Mouse (Mus musculus) 3T3-L1 (cell line): Measurements from ENCODE around the gene Myt1l.

Experiments
- DNase-seq: peaks from one replicate; pipeline ENCODE4 v3.0.0-alpha.2; 2015; ENCODE audit warnings: low read depth, low spot score

The Myt1l gene

DNA sequence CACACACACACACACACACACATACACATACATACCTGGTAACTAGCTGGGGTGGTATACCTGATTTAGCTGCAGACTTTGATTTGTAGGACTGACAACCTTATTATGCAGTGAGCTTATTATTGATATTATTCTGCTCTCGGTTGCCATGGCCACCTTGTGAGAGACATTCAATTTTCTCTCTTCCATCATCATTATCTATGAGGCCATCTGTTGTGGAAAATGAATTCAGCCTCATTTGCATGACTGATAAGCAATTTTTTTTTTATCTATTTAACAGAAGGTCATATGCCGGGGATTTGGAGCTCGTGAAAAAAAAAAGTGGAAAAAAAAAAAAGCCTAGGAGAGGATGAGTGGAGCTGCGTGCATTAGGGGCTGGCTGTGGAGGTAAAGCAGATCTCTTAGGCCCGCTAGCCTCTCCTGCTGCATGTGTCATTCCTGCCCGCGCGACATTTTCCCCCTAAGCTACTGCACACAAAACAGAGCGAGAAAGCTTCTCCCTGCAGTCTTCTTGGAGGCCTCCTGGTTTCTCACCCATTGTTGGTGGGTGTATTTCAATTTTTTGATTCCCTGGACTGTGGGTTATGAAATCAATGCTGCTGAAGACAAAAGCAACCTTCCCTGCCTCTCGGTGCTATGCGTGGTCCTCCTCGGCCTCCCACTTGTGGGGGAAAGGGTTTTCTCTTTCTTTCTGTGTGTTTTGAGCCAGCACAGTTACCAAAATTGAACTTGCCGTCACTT is at the start of gene Myt1l:
TSS of gene Myt1l (plus strand) at position 354 of the 741 bp plus-strand sequence.
- DNase-seq = no peak

DNA sequence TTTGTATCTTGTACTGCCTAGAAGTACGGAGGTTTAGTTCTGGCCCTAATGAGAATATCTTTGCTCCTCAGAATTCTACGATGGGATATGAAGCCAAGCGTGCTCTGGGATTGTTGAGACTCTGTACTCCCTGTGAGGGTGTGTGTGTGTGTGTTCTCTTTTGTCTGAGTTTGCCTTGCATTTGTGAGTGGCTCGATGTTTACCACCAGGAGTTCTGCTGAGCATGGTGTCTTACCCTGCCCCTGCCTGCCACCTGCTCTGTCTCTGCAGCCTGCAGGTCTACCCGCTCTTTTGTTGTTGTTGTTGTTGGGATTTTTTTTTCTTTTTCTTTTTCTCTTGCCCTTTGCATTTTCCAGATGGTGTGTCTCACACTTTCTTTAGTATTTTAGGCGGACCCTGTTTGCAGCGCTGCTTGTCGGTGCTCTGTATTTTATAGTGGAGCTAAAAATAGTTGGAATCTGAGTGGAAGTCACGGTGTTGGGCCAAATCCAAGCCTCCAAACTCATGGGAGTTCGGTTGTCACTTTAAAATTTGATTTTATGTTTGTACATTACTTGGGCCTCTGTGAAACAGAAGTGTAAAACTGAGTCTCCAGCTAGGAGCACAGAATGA is 41.7 kb upstream of the Myt1l start:
- DNase-seq = no peak

DNA sequence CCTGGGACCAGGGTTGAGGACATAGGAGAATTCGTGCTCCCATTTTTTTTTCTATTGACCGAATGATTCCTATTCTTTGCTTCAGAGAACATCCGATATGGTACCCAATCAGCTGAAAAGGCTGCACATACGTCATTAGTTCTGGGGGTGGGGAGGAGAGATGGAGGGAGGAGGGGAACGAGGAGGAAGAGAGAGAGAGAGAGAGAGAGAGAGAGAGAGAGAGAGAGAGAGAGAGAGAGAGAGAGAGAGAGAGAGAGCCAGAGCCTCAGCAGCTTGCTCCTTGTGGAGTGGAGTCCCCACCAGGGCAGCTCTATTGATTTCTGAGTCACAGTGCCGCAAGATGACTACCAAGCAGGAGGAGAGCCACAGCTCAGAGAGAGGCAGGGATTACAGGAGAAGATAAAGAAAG is 1.9 kb upstream of the Myt1l start:
- no peak for DNase-seq

DNA sequence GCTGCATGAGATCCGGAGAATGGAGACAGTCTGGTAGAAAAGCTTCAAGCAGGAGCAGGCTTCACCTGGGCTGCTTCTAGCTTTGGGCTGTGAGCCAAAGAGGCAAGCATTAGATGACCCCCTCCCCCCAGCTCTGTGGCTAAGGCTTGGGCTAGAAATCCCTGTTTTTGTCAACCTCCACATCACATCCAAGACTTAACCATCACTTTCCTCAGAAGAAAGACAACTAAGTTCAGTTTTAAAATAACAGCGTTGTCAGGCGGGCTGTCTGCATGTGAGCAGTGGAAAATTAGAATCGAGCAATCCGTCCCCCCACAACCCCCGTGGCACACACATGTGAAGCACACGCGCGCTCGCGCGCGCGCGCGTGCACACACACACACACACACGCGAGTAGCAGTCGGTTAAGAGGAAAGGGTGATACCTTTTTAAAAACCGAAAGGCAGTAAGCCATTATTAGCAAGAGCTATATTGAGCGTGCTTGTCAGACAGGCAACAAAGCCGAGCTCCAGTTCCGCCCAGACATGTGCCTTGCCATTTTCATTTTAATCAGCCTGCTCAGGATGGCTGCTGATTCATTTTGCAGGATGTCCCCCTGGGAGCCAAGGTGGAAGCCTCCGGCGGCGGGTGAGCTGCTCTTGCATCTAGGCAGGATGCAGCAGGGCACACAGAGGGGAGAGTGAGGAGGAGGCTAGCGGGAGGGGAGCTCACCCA is 979 bp upstream of the Myt1l start:
- DNase-seq = no peak

DNA sequence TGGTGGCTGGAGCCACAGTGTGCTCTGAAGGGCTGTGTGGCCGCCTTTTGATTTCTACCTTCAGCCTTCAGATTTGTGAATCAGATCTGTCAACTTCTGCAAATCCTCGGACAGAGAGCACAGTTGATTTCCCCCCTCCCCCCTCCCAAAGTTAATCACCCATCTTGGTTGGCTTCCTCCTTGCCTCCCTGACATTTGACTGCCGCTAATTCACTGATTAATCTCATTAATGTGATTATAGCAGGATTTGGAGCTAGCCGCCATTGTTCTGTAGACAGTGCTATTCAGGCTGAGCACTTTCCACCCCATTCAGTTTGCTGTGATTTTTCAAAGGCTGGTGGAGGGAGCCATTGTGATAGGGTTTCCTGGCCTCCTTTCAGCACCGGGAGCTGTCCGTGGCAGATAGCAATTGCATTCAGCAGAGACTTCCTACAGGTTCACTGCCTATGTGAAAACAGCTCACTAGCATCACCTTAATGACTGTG is 2.1 kb downstream of the Myt1l start:
- peak; percentile 29 for DNase-seq

DNA sequence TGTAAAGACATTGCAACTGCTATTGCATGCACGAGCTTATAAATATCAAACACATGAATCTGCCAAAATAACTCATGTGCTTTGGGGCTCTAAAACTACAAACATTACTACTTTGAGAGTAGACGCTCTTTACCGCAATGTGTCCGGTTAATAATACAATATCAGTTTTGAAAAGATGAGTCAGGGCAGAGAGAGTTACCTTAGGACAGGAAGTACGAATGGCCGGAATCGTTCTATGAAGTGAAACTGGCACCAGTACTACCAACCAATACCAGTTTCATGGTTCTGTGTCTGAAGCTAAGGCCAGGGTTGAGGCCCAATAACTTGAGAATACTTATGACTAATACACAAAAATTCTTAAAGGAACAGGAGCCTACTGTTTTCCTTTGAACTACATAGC is 2.6 kb downstream of the Myt1l start:
- no peak for DNase-seq

DNA sequence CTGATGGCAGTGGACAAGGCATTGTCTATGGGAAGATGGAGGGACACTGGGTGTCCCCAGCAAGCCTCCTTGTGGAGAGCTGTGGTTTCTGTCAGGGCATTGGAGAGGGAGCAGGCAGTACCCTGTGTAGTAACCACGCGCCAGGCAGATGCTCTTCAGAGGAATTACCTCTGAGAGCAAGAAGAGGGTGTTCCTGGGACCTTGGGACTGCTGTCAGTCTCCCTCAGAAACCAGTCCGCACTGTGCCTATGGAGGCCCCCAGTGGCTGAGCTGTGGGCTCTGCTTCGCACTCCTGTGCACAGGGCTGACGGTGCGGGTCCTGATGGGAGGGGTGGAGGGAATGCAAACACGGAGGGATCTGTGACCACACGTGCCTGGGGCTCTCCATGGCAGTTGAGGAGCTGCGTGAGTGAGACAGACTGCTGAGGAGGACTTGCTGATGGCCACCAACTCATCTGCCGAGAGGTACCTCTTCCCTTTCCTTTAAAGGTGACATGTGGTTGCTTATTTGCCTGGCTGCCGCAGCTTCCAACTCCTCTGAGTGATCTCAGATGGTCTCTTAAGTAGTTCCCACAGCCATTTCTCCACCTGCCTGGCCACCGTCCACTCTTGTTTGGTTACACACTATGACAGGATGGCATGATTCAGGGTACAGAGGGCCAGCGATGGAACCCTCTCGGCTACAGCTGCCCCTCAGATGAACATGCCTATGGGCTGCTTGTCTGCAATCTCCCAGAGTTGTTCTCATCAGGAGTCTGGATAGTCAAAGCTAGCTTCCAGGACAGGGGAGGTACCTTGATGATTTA is 5.1 kb downstream of the Myt1l start:
- DNase-seq = no peak

DNA sequence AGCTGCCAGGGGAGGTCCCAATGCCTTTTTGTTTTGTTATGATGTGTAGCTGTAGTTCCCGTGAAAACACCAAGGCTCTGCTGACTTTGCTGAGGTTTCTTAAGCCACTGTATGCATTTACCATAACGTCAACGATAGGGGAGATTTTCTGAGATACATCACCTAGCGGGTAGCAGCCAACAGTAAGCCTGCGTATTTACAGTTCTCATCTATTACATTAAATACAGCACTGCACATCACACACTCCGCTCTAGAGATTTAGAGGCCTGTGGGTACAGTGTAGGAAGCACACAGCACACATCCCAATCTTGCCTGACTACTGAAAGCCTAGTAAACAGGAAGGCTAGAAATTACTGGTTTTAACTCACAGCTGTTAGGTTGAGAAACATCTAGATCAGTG is 6.1 kb downstream of the Myt1l start:
- DNase-seq = no peak

DNA sequence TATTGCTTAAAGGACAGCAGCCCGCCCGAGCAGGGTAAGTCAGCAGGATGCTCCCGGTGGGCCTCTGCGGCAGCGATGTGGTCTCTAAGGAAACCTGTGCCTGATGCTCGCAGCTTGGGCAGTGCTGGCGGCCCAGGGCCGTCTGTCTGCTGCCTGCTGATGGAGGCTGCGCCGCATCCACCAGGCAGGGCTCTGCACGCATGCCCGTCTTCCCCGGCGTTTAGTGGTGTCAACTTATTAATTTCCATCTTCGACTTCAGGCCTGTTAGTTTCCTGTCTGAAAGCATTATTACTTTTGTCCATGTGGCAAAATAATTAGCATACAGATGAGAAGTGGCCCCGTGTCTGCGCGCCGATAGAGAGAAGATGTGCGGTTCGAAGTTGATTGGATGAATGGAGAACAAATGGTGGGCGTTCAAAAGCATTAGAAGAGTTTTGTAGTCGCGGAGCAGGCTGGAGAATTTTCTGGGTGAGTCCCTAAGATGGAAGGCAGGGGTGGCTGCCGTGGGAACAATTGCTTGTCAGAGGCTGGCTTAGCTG is 6.6 kb downstream of the Myt1l start:
- no peak for DNase-seq

DNA sequence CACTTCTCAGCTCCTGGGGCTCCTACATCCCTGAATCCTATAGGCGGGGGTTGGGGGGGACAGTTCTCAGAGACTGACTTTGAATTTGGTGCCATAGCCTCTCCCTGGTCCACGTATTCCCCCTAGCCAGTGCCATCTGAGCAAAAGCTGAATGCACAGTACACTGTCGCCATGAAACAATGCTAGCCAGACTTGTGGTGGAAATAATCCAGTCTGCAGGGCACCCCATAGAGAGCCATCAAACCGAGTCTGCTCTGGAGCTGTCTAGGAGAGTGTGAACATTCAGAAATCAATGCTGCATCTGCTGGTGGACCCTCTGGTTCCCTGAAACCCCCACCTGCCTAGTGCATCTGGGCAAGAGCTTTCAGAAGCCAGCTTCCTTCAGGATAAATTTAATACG is 9.7 kb downstream of the Myt1l start:
- no peak for DNase-seq

DNA sequence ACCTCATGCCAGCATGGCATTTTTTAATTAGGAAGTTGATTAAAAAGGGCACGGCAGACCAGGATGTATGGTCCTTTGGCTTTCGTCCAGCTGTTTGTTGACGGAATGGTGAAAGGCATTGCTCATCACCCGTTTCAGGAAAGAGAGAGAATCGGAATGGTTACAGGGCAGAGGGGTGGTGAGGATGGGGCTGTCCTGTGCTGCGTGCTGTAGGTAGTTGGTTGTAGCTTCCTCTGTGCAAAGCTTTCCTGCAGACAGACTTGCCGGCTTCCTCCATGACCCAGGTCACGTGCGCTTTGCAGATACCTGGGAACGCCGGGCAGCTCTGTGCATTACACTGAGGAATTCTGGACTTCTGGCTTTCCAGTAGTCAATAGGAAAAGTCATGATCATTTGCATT is 10.3 kb downstream of the Myt1l start:
- DNase-seq = no peak

DNA sequence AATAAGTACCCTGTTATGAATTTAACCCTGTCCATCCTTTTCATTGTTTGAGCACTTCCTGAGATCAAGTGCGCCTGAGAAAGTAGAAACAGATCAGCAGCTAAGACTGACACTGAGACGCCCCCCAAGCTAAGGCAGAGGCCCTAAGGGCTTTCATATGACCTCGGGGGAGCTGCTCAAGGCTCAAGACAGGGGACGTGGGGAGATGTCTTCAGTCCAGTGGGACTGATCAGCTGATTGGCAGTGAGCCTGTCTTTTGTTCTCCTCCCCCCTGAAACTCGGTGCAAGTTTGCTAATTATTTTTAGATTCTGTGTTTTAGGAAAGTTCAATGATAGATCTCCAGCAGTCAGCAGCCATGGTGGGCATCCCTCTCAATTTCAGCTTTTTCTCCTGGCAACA is 10.9 kb downstream of the Myt1l start:
- no peak for DNase-seq

DNA sequence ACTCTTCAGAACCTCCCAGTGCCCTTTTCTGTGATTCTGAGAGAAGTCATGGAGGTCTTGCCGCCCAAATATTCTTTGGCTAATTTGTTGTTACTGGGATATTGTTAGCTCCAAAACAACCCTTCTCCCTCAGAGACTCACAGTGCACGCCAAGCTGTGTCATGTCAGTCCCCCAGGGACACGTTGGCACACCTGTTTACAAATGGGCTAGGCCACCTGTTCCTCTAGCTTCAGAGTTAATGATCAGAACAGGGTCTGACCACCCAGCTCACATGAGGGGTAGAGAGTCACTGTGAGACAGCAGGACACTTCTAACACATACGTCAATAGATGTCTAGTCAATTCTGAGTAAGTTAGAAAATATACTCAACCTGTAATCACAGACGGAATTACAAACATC is 12.6 kb downstream of the Myt1l start:
- no peak for DNase-seq

DNA sequence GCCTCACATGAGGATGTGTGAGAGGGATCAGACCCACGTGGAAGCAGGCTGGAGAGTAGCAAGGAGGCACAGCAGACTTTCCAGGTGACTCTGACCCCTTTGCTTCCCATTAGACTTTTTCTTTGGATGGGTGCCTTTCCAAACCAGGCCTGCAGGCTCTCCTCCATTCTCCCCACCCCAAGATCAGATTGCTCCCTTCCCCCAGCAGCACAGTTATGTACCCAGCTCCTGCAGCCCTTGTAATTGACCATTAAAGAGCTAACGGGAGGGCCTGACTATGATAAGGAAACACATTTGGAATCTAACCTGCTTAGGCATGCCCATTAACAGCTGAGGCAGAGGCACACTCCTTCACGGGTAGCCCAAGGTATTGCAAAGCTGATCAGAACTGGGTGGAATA is 17.9 kb downstream of the Myt1l start:
- no peak for DNase-seq

DNA sequence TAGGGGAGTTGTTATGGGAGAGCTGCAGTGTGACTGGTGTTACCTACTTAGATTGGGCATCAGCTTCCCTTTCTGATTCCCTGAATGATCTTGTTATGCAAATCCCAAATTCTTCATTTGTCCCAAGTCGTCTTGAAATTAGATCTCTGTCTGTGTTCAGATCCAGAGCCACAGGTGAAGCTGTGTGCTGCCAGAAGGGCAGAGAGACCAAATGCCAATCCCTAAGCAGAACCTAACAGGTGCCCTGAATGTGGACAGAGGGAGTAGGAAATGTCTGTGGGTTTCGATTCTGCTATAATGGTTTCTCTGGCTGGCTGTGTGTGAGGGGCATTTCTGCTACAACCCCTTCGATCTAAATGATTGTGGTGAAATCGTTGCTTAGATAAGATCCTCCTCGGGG is 18.9 kb downstream of the Myt1l start:
- DNase-seq = no peak

DNA sequence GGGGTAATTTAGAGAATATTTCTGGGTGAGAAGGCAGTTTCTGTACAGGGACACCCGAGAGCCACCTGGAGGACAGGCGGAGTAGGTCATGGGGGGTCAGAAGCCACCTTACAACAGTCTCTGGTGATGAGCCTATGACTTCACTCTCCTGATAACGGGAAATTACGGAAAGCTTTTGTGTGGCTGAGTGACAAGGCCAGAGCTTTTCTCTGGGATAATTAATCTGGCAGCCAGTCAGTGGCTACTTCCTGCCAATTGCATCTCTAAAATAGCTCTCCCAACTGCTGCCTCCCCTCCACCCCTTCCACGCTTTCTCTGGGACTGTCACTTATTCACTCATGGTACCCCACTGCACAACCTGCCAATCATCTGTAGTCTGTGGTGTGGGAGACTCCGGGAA is 19.6 kb downstream of the Myt1l start:
- DNase-seq = no peak

DNA sequence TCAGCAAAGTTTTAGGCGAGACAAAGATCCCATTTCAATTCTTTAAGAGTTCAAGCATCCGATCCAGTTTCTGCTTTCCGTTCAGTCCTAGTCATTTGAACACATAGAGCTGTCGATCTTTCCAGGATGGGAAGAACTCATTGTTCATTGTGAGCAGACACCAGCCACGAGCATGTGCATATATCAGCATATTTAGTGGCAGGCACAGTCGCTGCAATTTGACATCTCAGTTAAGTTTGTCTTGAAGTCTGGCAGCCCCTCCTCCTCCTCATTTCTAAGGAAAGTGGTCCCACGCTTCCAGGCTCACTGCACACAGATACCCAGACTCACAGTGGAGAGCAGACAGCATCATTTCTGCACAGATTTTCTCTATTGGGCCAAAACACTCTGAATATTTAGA is 25.0 kb downstream of the Myt1l start:
- no peak for DNase-seq

DNA sequence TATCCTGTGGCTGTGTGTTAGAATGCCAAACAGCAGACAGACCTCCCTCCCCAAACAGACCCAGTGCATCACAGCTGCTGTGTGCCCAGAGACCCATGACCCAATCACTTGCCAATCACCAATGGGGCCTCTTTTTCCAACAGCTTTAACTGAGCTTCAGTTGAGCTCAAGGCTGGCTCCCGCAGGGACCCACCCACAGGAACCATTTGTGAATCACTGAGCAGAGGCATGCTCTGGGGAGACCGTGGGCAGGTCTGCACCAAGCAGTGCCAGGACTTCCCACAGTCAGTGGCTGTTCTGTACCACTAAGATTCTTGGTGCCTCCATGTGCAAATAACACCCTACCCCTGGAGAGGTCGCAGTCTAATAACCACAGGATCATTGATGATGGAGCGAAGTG is 27.5 kb downstream of the Myt1l start:
- no peak for DNase-seq

DNA sequence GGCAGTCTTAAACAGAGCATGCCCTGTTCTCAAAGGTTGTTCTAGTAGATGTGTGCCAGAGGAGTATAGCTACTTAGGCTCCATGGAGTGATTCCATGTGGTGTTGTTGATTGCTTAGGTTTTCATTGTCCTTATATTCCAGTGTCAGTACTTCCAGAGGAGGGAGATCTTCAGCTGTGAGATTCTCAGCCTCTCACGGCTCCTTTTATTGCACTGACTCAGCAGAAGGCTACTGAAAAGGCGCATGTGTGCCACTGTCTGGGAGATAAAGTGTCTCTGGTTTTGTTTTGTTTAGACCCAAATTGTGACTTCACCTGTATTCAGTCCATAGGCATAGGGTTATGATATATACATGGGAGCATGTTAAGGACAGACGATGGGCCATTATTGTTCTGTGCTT is 28.2 kb downstream of the Myt1l start:
- no peak for DNase-seq

DNA sequence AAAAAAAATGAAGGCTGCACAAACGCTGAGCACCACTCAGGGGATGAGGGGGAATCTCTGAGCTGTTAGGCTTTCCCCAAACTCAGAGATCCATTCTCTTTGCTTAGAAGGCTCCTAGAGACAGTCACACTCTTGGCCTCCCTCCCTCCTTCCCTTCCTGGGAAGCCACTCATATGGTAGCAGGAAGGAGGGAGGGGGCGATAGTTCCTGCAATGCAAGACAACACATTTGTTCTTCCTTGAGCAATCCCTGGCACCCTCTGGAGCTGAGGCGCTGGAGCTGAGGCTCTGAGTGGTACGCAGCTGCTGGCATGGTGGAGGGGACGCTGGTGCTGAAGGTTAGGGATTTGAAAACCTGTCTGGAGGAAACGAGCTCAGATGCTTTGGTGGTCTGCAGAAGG is 28.7 kb downstream of the Myt1l start:
- no peak for DNase-seq

DNA sequence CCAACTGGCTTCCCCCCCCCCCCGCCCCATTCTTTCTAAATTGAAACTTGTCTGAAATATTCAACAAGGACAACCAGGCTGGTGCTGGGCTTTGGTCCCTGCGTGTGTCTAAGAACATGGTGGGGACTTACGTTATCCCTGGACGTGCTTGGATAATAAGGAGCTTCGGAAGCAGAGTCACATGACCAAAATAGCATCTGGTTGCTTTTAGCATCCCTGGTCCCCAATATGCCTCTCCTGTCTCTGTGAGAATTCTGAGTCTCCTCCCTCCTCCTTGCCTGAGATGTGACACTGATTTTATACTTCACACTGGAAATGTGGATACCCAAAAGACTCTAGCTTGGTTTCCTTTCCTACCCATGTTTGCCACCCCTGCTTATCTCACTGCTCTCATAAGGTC is 31.6 kb downstream of the Myt1l start:
- no peak for DNase-seq

DNA sequence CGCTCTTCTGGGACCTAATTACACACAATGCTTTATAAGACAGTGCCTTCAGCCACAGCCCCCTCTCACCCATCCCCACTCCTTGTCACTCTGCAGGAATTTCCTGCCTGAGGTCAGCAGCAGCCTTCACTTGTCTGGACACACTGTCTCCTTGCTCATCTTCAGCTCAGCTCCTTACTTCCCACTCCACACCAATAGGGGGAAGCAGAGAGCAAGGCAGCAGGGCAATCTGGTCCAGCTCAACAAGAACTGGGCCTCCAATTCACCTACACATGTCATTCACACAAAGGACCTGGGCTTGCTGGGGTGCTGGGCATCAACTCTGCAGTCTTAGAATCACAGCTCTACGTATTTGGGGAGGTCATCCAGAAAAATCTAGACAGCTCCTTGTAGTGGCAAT is 33.0 kb downstream of the Myt1l start:
- no peak for DNase-seq
